Mouse (Mus musculus) megakaryocyte-erythroid progenitor cell, adult 5-6 weeks (primary cell): ENCODE data around the gene Trim15. TPM values are rescaled to one million over a fixed set of nuclear protein-coding genes. Genes with fewer than 3 reads are reported as not detected.
A peak's percentile ranks its signal among the peaks of the same experiment; 100 is the strongest.
"Not testable (repeated sequence)": the region's sequence is repeated elsewhere in the genome, so short reads cannot be mapped to it uniquely, and the experiment has no call there.

Source experiments
- ATAC-seq: replicated peaks from 2 replicates; pipeline ENCODE4 v1.8.0; 2016; ENCODE audit warnings: mild to moderate bottlenecking, inconsistent platforms; ENCODE audit not compliant: severe bottlenecking, poor library complexity, low FRiP score, low TSS enrichment
- total RNA-seq, 2 experiments: library from RNA; stranded (forward) in 1 of 2; stranded (reverse) in 1 of 2; fragments of 200-1000, 215-1000 nt in 1 of 2; fragments of >200 nt in 1 of 2; fragmentation: Nextera tagmentation in 1 of 2; gene quantifications; 2 replicates each; pipeline ENCODE4 v1.2.3; 2014 to 2017

Trim15 gene
- total RNA-seq (2014; fragmentation: Nextera tagmentation) (not detected in 2 replicates), total RNA-seq (2017) (not detected in 2 replicates)

DNA sequence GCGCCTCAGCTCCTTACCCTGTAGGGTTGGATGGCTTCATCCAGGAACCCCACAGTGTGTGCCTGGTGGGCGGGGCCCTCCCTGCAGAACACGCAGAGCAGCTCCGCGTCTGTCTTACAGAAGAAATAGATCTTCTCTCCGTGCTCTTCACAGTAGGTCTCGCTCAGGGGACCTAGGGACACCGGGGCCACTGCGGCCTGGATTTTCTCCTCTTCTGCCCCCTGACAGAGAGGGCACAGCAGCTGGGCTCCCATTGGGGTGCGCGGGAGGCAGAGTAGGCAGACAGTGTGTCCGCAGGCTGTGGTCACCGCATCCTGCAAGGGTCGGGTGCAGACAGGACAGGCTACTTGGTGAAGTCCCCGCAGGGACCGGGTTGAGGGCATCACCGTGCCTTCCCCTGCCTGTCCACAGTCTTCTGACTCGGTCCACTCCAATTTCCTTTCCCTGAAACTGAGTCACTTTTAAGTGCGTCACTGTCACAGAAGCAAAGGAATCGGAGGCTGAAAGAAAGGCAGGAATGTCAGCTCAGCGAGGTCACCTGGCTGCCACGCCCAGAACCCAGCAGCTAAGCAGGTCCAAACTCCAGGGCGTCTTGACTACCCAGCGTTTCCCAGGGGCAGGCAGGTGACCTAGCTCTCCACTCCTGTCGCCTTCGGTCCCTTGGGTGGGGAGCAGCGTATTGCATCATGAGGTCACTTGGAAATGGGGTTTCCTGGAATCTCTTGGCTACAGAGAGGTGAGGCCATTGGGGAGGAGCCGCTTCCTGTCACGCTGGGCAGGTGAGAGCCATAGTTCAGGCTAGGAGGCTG lies at the start of gene Trim15:
TSS of gene Trim15 (minus strand) at position 492 of the 809 bp plus-strand sequence.
- ATAC-seq = no peak

DNA sequence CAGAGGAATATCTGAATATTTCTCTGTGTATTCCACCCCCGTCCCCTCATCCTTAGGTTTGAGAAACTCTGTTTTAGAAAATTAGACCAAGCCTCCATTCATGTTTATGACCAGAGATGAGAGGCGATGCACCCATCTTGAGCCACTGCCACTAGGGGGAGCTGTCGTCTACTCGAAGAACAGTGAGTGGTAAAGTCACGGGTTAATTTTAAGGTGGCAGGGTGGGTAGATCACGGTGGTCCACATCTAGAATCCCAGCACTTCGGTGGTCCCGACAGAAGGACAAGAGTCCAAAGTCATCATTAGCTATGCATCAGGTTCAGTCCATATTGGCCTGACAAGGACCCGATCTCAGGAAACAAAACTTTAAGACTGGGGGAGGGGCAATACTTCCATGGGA lies 48.1 kb upstream of the Trim15 start:
- ATAC-seq = peak; percentile 58

DNA sequence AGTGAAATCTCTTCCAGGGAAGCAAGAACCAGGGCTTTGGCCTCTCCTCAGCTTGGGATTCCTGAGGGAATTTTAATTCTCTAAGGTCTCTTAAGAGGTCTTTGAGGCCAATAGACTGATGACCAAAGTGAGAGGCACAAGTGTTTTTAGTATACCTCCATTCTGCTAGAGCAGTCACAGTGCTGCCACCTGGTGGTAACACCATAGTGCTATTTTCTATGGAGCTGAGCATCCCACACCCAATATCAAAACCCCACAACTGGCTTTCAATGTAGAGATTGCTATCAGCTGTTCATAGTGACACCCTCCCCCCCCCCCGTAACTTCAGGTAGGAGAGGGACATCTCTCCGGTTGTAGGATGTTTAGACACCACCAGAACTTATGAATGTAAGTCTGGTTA lies 47.1 kb upstream of the Trim15 start:
- ATAC-seq = peak; percentile 77

DNA sequence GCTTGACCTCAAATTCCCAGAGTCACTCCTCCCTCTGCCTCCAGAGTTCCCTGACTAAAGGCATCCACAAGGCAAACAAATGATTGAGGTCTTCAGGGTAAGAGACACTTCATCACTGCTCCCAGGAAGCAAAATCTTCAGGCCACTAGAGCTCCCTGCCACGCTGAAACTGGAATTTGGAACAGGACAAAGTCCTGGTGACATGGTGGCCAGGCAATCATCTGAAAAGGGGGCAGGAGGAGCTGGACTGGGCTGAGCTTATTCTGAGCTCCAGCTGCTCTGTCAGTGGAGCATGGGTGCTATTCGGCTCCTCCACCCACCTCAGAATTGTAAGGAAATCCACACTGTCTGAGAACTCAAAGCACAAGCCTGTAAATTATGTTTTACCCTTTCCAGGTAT lies 45.0 kb upstream of the Trim15 start:
- ATAC-seq = no peak

DNA sequence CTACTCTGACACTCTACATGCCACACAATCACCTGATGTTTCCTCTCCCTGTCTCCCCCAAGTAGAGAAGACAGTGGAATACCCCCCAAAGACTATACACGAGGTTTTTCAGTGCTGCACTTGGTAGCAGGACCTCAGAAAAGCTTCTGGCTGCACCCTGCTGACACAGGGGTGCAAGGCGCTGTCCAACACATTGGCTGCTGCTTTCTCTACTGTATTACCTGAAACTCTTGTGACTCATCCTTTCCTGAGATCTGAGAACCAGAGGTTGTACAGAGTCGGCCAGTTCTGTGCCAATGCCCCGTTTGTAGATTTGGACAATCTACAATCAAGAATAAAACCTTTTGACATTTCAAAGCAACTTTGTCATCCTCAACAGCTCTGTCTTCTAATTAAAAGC lies 42.8 kb upstream of the Trim15 start:
- no peak for ATAC-seq

DNA sequence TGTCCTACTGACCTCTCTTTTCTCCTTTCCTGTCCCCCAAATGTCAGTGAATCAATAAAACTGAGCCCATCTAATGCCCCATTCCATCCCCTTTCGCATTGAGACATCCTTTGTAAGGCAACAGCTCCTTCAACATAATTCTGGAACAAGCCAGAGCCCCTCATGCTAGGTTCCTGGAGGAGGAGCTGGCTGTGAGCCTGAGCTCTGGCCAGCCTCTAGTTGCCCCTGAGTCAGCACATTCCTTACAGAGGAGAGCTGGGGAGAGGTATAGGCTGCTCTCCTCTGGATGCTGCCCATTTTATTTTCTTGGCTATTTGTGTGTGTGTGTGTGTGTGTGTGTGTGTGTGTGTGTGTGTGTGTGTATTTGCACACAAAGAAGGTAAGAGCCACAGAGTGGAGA lies 41.2 kb upstream of the Trim15 start:
- ATAC-seq = no peak

DNA sequence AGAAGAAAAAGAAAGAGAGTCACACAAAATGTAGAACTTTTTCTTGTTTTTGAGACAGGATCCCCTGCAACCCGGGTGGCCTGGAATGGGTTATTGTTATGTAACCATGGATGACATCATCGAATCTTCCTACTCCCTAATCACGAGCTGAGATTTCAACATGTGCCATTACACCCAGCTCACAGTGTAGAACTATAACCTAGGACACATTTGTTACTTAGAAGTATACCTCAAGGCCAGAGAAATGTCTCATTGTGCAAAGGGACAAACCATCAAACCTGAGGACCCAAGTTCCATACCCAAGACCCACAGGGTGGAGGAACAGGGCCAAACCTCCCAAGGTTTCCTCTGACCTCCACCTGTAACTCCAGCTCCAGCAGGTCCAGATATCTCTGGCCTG lies 36.6 kb upstream of the Trim15 start:
- ATAC-seq = no peak

DNA sequence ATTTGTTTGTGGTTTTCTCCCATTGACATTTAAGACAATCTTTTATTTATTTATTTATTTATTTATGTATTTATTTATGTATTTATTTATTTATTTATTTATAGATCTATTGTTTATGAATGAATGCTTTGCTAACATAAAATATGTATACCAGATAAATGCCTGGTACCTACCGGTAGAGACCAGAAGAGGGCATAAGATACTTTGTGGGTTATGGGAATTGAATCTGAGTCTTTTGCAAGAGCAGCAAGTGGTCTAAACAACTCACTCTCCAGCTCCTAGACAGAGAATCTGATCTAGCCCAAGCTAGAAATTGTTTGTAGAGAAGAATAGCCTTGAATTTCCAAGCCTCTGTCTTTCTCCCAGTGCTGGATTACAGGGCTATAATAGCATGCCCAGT lies 33.7 kb upstream of the Trim15 start:
- ATAC-seq = no peak

DNA sequence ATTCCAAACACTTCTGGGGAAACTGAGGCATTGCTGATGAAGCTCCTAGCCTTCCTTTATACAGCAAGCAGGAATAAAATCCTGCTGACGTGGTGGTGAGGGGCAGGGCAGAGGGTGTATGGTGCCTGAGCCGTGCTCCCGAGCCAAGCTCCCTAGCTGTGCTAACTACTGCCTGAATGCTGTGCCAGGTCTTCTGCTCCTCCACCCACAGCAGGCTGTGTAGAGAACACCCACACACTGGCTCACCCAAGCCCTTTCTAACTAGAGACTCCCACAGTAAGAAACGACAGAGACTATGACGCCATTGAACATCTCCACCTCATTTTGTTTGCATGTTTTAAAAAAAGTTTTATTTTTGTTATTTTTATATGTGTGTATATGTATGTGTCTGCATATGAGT lies 33.0 kb upstream of the Trim15 start:
- ATAC-seq = no peak

DNA sequence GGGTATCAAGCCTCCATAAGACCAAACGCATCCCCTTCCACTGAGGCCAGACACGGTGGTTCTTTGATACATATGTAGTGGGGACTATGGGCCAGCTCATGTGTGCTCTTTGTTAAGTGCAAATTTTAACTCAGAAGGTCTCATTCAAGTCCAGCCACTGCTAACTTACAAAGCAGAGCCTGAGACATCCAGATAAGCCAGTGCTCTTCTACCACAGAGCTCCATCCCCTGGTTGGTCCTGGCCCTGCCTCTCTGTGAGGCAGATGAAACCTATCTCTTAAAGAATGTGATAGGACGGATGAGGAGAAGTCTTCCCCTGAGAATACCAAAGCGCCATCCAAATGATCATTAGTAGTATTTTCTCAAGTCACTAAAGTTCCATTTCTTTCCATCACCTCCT lies 32.4 kb upstream of the Trim15 start:
- ATAC-seq = peak; percentile 52; the same call in 1 of the 2 replicates

DNA sequence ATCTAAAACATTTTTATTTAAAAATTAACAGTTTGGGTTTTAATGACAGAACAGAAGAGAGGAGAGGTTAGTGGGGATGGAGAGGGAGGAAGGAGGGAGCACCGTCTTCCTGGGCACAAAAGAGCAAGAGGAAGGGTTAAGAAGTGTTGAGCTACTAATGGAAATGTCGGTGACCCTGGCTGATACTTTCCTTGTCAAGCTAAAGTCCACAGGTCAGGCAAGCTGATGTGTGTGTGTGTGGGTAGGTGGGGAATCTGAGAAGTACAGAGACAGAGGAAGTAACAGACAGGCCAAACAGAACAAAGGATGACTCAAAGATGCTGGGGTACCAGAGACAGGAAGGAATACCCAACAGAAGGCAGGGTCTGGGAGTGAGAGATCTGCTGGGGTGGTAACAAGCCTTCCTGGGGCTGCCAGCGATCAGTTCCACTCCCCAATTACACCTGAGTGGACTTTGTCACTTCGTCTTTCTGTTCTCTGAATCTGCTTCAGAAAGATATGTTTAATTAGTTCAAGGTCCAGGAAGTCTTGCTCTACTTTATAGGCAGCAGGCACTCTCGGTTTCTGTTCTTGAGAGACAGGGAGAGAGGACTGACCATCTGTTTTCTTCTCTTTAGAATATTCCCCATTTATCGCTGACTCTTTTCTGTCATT lies 30.7 kb upstream of the Trim15 start, which contains the start of gene Trim31:
TSS of gene Trim31 (plus strand) at position 567 of the 654 bp plus-strand sequence.
- ATAC-seq = no peak

DNA sequence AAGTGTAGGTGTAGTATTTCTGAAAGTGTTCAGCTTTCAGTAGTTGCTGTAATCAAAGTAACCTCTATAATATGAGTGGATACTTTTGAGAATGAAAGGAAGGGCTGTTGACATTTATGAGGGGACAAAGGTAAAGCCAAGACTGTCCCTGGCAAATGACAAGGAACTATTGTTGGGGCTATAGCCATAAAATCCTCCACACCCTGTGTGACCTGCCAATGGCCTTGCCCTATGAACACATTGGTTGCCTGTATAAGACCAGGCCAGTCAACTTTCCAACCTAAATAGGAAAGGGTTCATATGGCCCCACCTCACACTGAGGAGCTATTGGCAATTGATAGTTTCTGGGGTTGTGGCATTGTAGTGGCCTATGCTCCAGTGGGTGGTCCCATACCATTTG lies 30.1 kb upstream of the Trim15 start:
- ATAC-seq = no peak

DNA sequence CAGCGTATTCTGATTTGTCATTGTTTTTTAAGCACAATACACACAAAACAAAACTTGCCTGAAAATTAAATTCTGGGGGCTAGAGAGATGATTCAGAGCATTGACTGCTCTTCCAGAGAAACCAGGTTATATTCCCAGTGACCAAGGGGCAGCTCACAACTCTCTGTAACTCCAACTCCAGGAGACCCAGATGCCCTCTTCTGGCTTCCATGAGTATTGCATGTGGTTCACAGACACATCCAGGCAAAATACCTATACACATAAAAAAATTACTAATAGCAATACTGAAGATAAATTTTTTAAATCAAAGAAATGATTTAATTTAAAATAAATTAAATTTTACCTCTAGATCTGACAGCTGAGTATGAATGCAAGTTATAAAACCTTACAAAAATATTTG lies 29.6 kb upstream of the Trim15 start:
- ATAC-seq = peak; percentile 52; the same call in 1 of the 2 replicates

DNA sequence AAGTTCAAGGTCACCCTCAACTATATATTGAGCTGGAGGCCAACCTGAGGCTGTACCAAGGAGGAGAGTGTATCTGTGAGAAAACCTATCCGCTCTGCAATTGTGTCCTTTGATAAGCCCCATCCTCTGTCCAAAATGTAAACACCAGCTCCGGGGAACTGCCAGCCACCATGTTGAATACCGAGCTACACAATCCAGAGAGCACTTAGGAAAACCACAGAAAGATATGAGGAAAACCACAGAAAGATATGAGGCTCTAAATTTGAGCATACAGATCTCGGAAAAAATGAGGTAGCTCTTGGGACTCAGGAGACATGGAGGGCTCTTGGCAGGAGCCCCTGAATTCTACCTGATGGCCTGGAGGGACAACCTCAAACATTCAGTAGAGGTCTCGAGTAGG lies 26.4 kb upstream of the Trim15 start:
- ATAC-seq = 0 out of 2 replicates have a peak, but pooled peaks have one; percentile 21

DNA sequence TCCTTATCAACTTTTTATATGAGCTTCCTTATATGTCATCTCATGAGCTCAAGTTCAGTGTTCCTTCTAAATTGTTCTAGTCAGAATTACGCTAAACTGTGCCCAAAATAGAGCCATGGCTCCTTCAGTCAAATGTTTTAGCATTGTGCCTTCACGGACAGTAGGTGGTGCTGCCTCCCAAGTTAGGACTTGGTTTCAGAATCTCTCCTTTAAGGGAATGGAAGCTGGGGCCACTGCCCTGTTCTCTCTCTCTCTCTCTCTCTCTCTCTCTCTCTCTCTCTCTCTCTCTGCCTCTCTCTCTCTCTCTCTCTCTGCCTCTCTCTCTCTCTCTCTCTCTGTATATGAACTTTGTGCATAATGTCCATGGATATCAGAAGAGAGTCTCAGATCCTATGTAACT lies 25.4 kb upstream of the Trim15 start:
- ATAC-seq = peak; percentile 89

DNA sequence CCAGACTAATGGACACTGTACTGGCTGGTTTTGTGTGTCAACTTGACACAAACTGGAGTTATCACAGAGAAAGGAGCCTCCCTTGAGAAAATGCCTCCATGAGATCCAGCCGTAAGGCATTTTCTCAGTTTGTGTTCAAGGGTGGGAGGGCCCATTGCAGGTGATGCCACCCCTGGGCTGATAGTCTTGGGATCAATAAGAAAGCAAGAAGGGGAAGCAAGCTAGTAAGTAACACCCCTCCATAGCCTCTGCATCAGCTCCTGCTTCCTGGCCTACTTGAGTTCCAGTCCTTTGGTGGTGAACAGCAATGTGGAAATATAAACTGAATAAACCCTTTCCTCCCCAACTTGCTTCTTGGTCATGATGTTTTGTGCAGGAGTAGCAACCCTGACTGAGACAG lies 24.5 kb upstream of the Trim15 start:
- not testable (repeated sequence) for ATAC-seq

DNA sequence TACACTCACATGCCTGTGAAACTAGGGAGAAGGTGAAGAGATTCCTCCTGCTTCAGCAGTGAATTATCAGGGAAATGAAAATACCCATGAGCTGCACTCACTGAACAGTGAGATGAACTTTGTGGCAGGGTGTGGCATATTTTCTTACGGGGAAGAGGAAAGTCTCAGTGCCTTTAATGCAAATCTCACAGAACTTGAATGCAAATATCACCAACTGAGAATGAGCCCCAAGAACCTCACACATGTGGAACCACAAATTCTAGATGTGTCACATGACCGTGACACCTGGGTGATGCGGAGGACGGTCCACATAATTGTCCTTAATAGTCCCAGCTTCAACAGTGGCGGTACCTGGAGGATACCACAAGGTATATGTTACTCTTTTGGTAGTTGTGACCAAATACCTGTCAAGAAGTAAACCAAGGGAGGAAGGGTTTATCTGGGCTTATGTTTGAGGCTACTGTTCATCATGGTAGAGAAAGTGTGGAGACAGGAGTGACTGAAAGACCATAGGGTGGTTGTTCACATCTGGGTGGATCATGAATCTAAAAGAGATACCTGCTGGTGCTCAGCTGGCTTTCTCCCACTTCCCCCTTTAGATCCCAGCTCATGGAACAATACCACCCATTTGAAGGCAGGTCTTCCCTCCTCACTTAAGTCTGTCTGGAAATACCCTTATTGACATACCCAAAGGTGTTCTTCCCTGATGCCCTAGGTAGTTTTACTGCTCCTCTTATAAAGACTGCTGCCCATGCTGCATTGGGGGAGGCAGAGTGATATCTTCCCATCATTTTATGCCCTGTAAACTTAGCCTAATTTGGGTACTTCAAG lies 23.3 kb upstream of the Trim15 start, which contains the start of gene Trim40:
TSS of gene Trim40 (minus strand) at position 51 of the 831 bp plus-strand sequence.
- no peak for ATAC-seq

DNA sequence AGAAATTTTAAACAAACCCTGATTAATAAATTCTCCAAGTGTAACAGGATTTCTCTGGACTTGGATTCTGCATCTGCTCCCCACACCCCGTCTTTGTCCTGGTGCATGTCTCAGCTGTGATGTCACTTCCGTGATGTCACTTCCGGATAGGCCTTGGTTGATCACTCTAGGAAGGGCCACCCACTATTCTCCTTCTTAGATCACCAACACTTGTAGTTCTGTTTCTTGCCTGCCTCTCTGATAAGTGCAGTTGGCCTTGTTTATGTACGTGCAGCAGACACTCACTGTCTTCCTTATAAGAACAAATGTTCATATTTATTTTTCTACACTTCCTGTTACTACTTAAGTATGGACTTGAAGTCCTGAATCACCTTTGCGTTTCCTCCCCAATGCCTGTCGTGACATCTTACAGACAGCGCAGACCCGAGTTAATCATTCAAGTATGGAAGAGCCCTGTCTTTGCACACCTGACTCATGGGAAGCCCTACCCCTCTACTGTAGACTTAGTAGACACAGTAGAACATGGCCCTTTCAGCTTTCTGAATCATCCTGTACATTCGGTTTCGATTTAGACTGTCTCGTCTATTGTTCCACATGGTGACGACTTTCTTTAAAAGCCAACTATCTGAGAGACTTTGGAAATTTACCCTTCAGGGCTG lies 18.3 kb upstream of the Trim15 start:
- no peak for ATAC-seq

DNA sequence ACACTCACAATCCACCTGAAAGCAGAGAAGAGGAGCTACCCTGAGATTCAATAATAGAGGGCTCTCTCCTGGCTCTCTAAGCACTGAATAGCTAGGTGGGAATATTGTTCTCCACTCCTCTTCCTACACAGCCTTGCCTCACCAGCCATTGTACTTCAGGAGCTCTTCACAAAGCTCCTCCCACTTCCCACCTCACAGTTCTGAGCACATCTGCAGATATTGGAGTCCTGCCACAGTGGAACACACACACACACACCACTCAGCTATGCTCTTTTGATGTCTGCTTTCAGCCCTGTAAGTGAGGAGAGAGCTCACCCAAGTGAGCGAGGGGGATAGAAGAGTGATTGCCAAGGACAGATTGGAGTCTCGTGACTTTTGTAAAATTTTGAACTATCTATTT lies 16.3 kb upstream of the Trim15 start:
- ATAC-seq = 0 out of 2 replicates have a peak, but pooled peaks have one; percentile 29
